Comparison of ENCODE assay signal across 15 mouse cellular contexts in the genomic region with DNA sequence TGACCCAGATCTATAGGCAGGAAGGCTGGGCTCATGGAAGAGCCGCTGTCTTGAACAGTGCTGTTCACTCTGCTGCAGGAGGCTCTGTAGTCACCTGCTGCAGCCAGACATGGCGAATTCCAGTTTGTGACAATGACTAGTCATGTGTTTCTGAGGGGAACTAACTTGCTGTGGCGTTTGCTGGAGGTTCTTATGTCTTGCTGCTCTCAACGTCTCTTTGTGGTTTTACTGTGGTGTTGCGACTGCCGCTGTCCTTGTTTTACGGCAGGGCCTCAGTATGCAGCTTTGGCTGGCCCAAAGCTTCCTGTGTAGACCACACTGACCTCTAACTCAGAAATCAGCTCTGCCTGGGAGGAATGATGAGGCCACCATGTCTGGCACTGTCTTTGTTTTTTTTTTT. TPM values are rescaled to one million over a fixed set of nuclear protein-coding genes. Genes with fewer than 3 reads are reported as not detected.
DNase-seq lines count a peak whose midpoint lies in the region; ATAC-seq and TF ChIP-seq lines count a peak whose summit lies in the region.
"Had no signal": no experiment of that assay in that cellular context is flagged by ENCODE, and none has a peak within 500 bp of the region (broad histone marks: within the 10 kb centered on the region; RNA-seq: fewer than 3 reads in every experiment).

No protein-coding gene starts in this region.

- no peaks in the 10 kb centered on the region for H3K27me3 ChIP-seq in lung, postnatal 0 days (replicated peaks; ENCODE audit: insufficient read depth, low read length)
- H3K27me3 ChIP-seq in G1E (ENCODE audit: insufficient read depth, low read length), result no peaks in the 10 kb centered on the region
- no peaks in the 10 kb centered on the region for H3K27me3 ChIP-seq in liver, embryonic 16.5 days (ENCODE audit: control insufficient read depth, insufficient read depth, low read depth, low read length)
- no peaks in the 10 kb centered on the region for H3K27me3 ChIP-seq in forebrain, embryonic 10.5 days (ENCODE audit: poor library complexity, severe bottlenecking)
- H3K27me3 ChIP-seq: embryonic facial prominence, embryonic 13.5 days; limb, embryonic 13.5 days; midbrain, embryonic 15.5 days; neural tube, embryonic 12.5 days had no signal

- no peaks in the 10 kb centered on the region for H3K4me1 ChIP-seq in lung, postnatal 0 days (ENCODE audit: insufficient read depth, low read depth, low read length)
- H3K4me1 ChIP-seq in G1E (ENCODE audit: insufficient read depth, low read depth, low read length), result peaks cover 25% of the 10 kb centered on the region
- peaks cover 2% of the 10 kb centered on the region for H3K4me1 ChIP-seq in liver, embryonic 16.5 days (ENCODE audit: control insufficient read depth, low read depth, low read length)
- H3K4me1 ChIP-seq in forebrain, embryonic 10.5 days, result peaks cover 8% of the 10 kb centered on the region; the same call in 1 of the 2 replicates
- H3K4me1 ChIP-seq: limb, embryonic 13.5 days; midbrain, embryonic 15.5 days; neural tube, embryonic 12.5 days had no signal

- no peak overlapping the region for H3K9ac ChIP-seq in lung, postnatal 0 days (replicated peaks; ENCODE audit: low read depth)
- no peak overlapping the region for H3K9ac ChIP-seq in liver, embryonic 16.5 days (ENCODE audit: low read depth, low read length)
- H3K9ac ChIP-seq: embryonic facial prominence, embryonic 13.5 days; limb, embryonic 13.5 days; midbrain, embryonic 15.5 days; neural tube, embryonic 12.5 days had no signal

- H3K36me3 ChIP-seq in lung, postnatal 0 days (ENCODE audit: insufficient read depth, low read length), result peaks cover 27% of the 10 kb centered on the region
- H3K36me3 ChIP-seq in G1E (replicated peaks), result peaks cover 87% of the 10 kb centered on the region
- H3K36me3 ChIP-seq in liver, embryonic 16.5 days (ENCODE audit: control insufficient read depth, insufficient read depth), result peaks cover 2% of the 10 kb centered on the region; the same call in 1 of the 2 replicates
- peaks cover 62% of the 10 kb centered on the region for H3K36me3 ChIP-seq in forebrain, embryonic 10.5 days (replicated peaks)
- H3K36me3 ChIP-seq: midbrain, embryonic 15.5 days had no signal

- no peak for TF ChIP-seq CTCF in lung, postnatal 0 days (IDR thresholded peaks at IDR 0.05)
- no peak for TF ChIP-seq CTCF in G1E (IDR thresholded peaks at IDR 0.05; ENCODE audit: low read depth, low read length)

- H3K9me3 ChIP-seq in lung, postnatal 0 days (ENCODE audit: low read length), result no peaks in the 10 kb centered on the region
- H3K9me3 ChIP-seq in G1E (replicated peaks), result no peaks in the 10 kb centered on the region
- H3K9me3 ChIP-seq in liver, embryonic 16.5 days (replicated peaks; ENCODE audit: control insufficient read depth, low read length), result no peaks in the 10 kb centered on the region
- no peaks in the 10 kb centered on the region for H3K9me3 ChIP-seq in forebrain, embryonic 10.5 days
- H3K9me3 ChIP-seq: embryonic facial prominence, embryonic 13.5 days; limb, embryonic 13.5 days; midbrain, embryonic 15.5 days; neural tube, embryonic 12.5 days had no signal

- ATAC-seq in lung, postnatal 0 days, result no peak
- ATAC-seq in G1E (ENCODE audit: extremely low read depth, insufficient number of reproducible peaks, low FRiP score, poor library complexity, severe bottlenecking), result peak; percentile 67
- ATAC-seq in liver, embryonic 16.5 days (ENCODE audit: low read depth), result no peak
- peak; percentile 75 for ATAC-seq in neutrophil, adult 5-6 weeks (ENCODE audit: extremely low read depth, insufficient number of reproducible peaks, low FRiP score, poor library complexity, severe bottlenecking)
- ATAC-seq: midbrain, embryonic 15.5 days had no signal

- no peak overlapping the region for H3K4me2 ChIP-seq in lung, postnatal 0 days (replicated peaks; ENCODE audit: low read depth, low read length)
- no peak overlapping the region for H3K4me2 ChIP-seq in liver, embryonic 16.5 days (ENCODE audit: low read depth, low read length)
- H3K4me2 ChIP-seq: embryonic facial prominence, embryonic 13.5 days; limb, embryonic 13.5 days; midbrain, embryonic 15.5 days; neural tube, embryonic 12.5 days had no signal

- DNase-seq in lung, postnatal 0 days (ENCODE audit: low spot score), result peak; percentile 27
- no peak for DNase-seq in lung, postnatal 14 days
- no peak for DNase-seq in G1E (ENCODE audit: low spot score)
- DNase-seq in Muller cell, postnatal 12 days (ENCODE audit: inconsistent ontology term), result no peak
- DNase-seq in forebrain, embryonic 10.5 days (ENCODE audit: extremely low spot score, low spot score), result no peak
- DNase-seq: adrenal gland, adult 8-10 months; cerebellum, postnatal 25 days; gastrocnemius, postnatal 25 days; thymus, postnatal 25 days had no signal

- H3K27ac ChIP-seq in lung, postnatal 0 days (ENCODE audit: low read length), result no peak overlapping the region
- H3K27ac ChIP-seq in liver, embryonic 16.5 days (ENCODE audit: low read length), result 0 out of 2 replicates have a peak overlapping the region, but pooled peaks have one; percentile 26
- H3K27ac ChIP-seq in forebrain, embryonic 10.5 days, result no peak overlapping the region
- H3K27ac ChIP-seq: embryonic facial prominence, embryonic 13.5 days; limb, embryonic 13.5 days; midbrain, embryonic 15.5 days; neural tube, embryonic 12.5 days had no signal

- 86% methylated on average over 7 of the region's 7 CpGs for WGBS in lung, postnatal 0 days
- 38% methylated on average over 7 of the region's 7 CpGs for WGBS in liver, embryonic 16.5 days (ENCODE audit: insufficient replicate concordance)
- 91% methylated on average over 7 of the region's 7 CpGs for WGBS in forebrain, embryonic 10.5 days

- TF ChIP-seq EP300 in lung, postnatal 0 days (IDR thresholded peaks at IDR 0.05), result no peak

- H3K4me3 ChIP-seq in lung, postnatal 0 days (ENCODE audit: low read depth, low read length), result no peak overlapping the region
- H3K4me3 ChIP-seq in G1E (ENCODE audit: low read depth, low read length), result no peak overlapping the region
- H3K4me3 ChIP-seq in liver, embryonic 16.5 days (ENCODE audit: low read depth, low read length), result no peak overlapping the region
- no peak overlapping the region for H3K4me3 ChIP-seq in forebrain, embryonic 10.5 days
- H3K4me3 ChIP-seq: embryonic facial prominence, embryonic 13.5 days; limb, embryonic 13.5 days; midbrain, embryonic 15.5 days; neural tube, embryonic 12.5 days had no signal

RNA-seq across cellular contexts. Expression of a gene that starts 48.9 kb away (rescaled TPM):
- 38.4 and 38.9 TPM in 2 replicates for polyA plus RNA-seq in lung, postnatal 0 days (2015; fragmentation: Nextera tagmentation; extraction: Ambion mirVana)
- 78.3 and 93.9 TPM in 2 replicates for total RNA-seq in G1E (2014; fragmentation: Nextera tagmentation)
- total RNA-seq in G1E (2017), result 201 and 233 TPM in 2 replicates
- polyA plus RNA-seq in G1E (2012), result 50.4 and 56.0 TPM in 2 replicates
- polyA plus RNA-seq in liver, embryonic 16.5 days (2015; fragmentation: Nextera tagmentation; extraction: Ambion mirVana), result 7.4 and 8.7 TPM in 2 replicates
- 343 and 346 TPM in 2 replicates for total RNA-seq in neutrophil, adult 5-6 weeks (2017)
- 32.0 and 36.0 TPM in 2 replicates for polyA plus RNA-seq in forebrain, embryonic 10.5 days (2016; fragmentation: Nextera tagmentation; extraction: Ambion mirVana)

Comparison
In these comparisons a context has a peak if more than half of its experiments do, and no peak if none do; other contexts are left out.
1. ATAC-seq: peak in G1E (single experiment) and neutrophil, adult 5-6 weeks (single experiment); none in lung, postnatal 0 days (single experiment) and liver, embryonic 16.5 days (single experiment).